Mouse (Mus musculus) C2C12 (cell line): ENCODE data around the gene Haus3.

ENCODE experiments used
- CEBPB ChIP-seq: IDR thresholded peaks from one replicate; pipeline ENCODE4 v1.6.1; 2011; ENCODE audit warnings: low read depth, mild to moderate bottlenecking, control low read depth, moderate library complexity
- CTCF ChIP-seq: IDR thresholded peaks from one replicate; pipeline ENCODE4 v1.5.1; 2011; ENCODE audit not compliant: control insufficient read depth, insufficient read depth, insufficient read length
- MAX ChIP-seq: IDR thresholded peaks from one replicate; pipeline ENCODE4 v1.6.1; 2011; ENCODE audit warnings: mild to moderate bottlenecking, control low read depth
- MYOG ChIP-seq: IDR thresholded peaks from one replicate; pipeline ENCODE4 v1.6.1; 2011; ENCODE audit not compliant: control insufficient read depth, insufficient read length; ENCODE audit errors: extremely low read depth

GRCm38 (mm10) chr5:34198615-34199014 is 29.3 kb upstream of the Haus3 start:
- TF ChIP-seq CTCF (no peak), MYOG (no peak), MAX (no peak), CEBPB (no peak)
